Mouse (Mus musculus): ENCODE data around the gene Olfr266.

The Olfr266 gene

DNA sequence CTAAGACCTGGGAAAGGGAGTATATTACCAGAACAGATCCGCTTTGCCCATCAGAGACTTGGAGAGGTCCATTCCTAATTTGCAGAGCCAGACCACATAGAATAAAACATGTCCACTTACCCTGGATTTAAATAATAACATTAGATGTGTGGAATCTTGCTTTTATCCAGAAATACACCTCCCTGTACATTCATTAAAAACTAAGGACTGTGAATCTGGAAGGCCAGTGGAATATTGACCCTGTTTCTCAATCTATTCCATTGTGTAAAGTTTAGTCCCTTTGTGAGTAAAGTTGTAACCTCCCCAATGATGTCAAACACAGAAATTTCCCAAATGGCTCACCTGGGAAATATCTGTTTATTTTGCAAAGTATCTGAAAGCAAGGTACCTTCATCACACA is at the start of gene Olfr266:
TSS of gene Olfr266 (minus strand) at position 101 of the 400 bp plus-strand sequence.
- DNase-seq (ENCODE audit: inconsistent ontology term), result no peak

GRCm38 (mm10) chr3:106875626-106876025 is 49.5 kb upstream of the Olfr266 start:
- DNase-seq (ENCODE audit: inconsistent ontology term), result no peak

- no peak for DNase-seq (ENCODE audit: inconsistent ontology term)
Measured at GRCm38 (mm10) chr3:106872893-106873292, 46.8 kb upstream of the Olfr266 start.

DNA sequence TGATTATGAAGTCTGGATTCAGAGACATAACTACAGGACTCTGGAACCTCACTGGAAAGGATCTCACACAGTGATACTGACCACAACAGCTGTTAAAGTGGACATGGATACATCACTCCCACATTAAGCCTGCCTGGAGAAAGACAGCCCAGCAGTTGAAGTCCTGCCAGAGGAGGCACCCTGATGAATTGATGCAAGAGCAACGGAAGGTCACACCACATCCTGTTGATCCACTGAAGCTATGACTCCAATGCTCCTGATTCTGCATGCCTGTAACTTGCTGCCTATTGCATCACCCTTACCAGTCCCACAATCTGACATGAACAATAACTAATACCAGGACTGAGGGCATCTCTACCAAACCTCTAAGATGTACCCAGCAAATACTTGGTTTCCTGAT is 6.0 kb upstream of the Olfr266 start:
- peak; percentile 47 for DNase-seq (ENCODE audit: inconsistent ontology term)

GRCm38 (mm10) chr3:106817676-106818075 is 8.4 kb downstream of the Olfr266 start:
- DNase-seq (ENCODE audit: inconsistent ontology term), result no peak

GRCm38 (mm10) chr3:106808972-106809695 is 17.0 kb downstream of the Olfr266 start:
- no peak for DNase-seq (ENCODE audit: inconsistent ontology term)

GRCm38 (mm10) chr3:106798079-106798478 is 28.0 kb downstream of the Olfr266 start:
- DNase-seq (ENCODE audit: inconsistent ontology term), result no peak

- no peak for DNase-seq (ENCODE audit: inconsistent ontology term)
Measured at GRCm38 (mm10) chr3:106789930-106790329, 36.2 kb downstream of the Olfr266 start, which contains the start of gene Cd53. Cd53 (minus strand) TSS chr3:106790149.

DNA sequence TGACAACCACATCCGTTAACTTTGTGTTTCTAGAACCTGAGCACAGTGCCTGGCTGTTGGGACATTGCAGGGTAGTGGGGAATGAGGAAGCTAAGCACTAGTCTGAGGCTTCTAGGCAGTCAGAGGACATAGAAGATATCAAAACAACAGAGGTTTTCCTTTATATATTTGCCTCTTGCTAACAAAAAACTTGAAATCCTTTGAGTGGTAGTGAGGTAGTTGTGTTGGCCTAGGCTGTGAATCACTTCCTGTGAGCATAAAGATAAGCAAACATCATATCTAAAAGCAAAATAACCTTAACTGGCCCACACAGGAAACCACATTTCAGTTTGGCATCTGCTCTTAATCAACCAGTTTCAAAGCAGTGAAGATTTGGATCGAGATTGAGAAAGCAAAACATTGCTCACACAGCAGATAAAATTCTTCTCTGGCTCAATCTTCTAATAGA is 37.6 kb downstream of the Olfr266 start:
- DNase-seq (ENCODE audit: inconsistent ontology term), result no peak

DNA sequence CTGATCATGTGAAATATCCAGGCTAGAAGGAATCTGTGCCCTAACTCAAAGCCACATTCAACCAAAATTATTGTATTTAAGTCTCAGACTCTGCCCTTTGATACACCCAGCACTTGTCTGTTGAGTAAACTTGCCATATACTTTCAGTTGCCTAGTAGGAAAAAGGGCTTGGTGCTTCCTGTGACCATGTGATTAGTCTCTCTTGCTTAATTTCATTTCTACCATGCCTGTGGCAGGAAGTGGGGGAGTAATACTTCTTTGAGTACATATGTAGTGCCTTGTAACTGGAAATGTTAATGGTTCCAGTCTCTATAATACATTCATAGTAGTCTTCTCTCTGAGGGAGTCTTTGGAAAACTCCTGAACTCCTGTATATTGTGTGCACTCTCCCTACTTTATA is 38.1 kb downstream of the Olfr266 start:
- DNase-seq (ENCODE audit: inconsistent ontology term), result no peak

DNA sequence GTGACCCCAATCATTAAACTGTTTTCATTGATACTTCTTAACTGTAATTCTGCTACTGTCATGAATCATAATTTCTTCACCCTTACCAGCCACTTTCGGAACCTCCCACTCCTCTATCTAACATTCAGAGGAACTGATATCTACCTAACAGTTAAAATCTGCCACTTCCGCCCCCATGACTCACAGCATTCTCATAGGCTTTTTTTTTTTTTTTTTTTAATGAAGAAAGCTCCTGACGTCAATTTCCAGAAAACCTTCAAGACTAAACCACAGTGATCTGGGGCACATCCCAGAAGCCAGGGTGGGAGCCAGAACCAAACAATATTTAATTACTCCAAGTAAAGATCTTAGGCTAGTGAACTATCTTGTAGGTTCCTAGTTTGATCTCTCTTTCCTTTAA is 41.0 kb downstream of the Olfr266 start:
- DNase-seq (ENCODE audit: inconsistent ontology term), result no peak

GRCm38 (mm10) chr3:106771834-106772233 is 54.3 kb downstream of the Olfr266 start:
- no peak for DNase-seq (ENCODE audit: inconsistent ontology term)

Data from Muller cell, postnatal 12 days (primary cell).